Mouse (Mus musculus): ENCODE measurements around the gene Prss47. TPM values are rescaled to one million over a fixed set of nuclear protein-coding genes. Genes with fewer than 3 reads are reported as not detected.

Gene Prss47
- polyA plus RNA-seq (2014; fragmentation: Nextera tagmentation; extraction: Ambion mirVana), result not detected in 2 replicates

GRCm38 (mm10) chr13:65052660-65053059, at the start of gene Prss47:
TSS of gene Prss47 (minus strand) at chr13:65052760.
- no peaks in the 10 kb centered on the region for H3K9me3 ChIP-seq (ENCODE audit: control insufficient read depth, low read length)
- no peak within 1 kb of the TSS for H3K4me2 ChIP-seq (ENCODE audit: low read depth)
- H3K36me3 ChIP-seq (ENCODE audit: control insufficient read depth, insufficient read depth, low read length), result no peaks in the 10 kb centered on the region
- DNase-seq (ENCODE audit: low spot score) (no peak), ATAC-seq (ENCODE audit: insufficient read depth, low FRiP score, low TSS enrichment) (no peak)
- H3K4me3 ChIP-seq (ENCODE audit: low read depth, low read length), result no peak within 1 kb of the TSS
- no peak within 1 kb of the TSS for H3K9ac ChIP-seq (ENCODE audit: low read length)
- no peaks in the 10 kb centered on the region for H3K27me3 ChIP-seq (ENCODE audit: control insufficient read depth, insufficient read depth, low read length)
- H3K27ac ChIP-seq (ENCODE audit: low read depth, low read length), result no peak within 1 kb of the TSS
- H3K4me1 ChIP-seq (ENCODE audit: control insufficient read depth, insufficient read depth, low read length), result no peaks in the 10 kb centered on the region
- 90% methylated on average over 9 of the region's 9 CpGs for whole genome bisulfite sequencing

GRCm38 (mm10) chr13:65101232-65101631, 48.7 kb upstream of the Prss47 start:
- 96% methylated on average over 3 of the region's 3 CpGs for WGBS
- Histone ChIP-seq H3K27ac (ENCODE audit: low read depth, low read length) (no peak overlapping the region), H3K36me3 (ENCODE audit: control insufficient read depth, insufficient read depth, low read length) (no peaks in the 10 kb centered on the region), H3K9me3 (ENCODE audit: control insufficient read depth, low read length) (peaks cover 8% of the 10 kb centered on the region; the same call in 1 of the 2 replicates), H3K4me2 (ENCODE audit: low read depth) (no peak overlapping the region), H3K4me1 (ENCODE audit: control insufficient read depth, insufficient read depth, low read length) (no peaks in the 10 kb centered on the region), H3K9ac (ENCODE audit: low read length) (no peak overlapping the region), H3K4me3 (ENCODE audit: low read depth, low read length) (no peak overlapping the region), H3K27me3 (ENCODE audit: control insufficient read depth, insufficient read depth, low read length) (no peaks in the 10 kb centered on the region)
- DNase-seq (ENCODE audit: low spot score), result no peak
- ATAC-seq (ENCODE audit: insufficient read depth, low FRiP score, low TSS enrichment), result no peak

GRCm38 (mm10) chr13:65100678-65101077, 48.1 kb upstream of the Prss47 start:
- DNase-seq (ENCODE audit: low spot score) (no peak), ATAC-seq (ENCODE audit: insufficient read depth, low FRiP score, low TSS enrichment) (no peak)
- no peaks in the 10 kb centered on the region for H3K4me1 ChIP-seq (ENCODE audit: control insufficient read depth, insufficient read depth, low read length)
- H3K9ac ChIP-seq (ENCODE audit: low read length), result no peak overlapping the region
- no peak overlapping the region for H3K4me2 ChIP-seq (ENCODE audit: low read depth)
- H3K4me3 ChIP-seq (ENCODE audit: low read depth, low read length), result no peak overlapping the region
- no peak overlapping the region for H3K27ac ChIP-seq (ENCODE audit: low read depth, low read length)
- no peaks in the 10 kb centered on the region for H3K36me3 ChIP-seq (ENCODE audit: control insufficient read depth, insufficient read depth, low read length)
- WGBS, result 93% methylated on average over 9 of the region's 9 CpGs
- H3K27me3 ChIP-seq (ENCODE audit: control insufficient read depth, insufficient read depth, low read length), result no peaks in the 10 kb centered on the region
- peaks cover 8% of the 10 kb centered on the region; the same call in 1 of the 2 replicates for H3K9me3 ChIP-seq (ENCODE audit: control insufficient read depth, low read length)

- no peak overlapping the region for H3K4me3 ChIP-seq (ENCODE audit: low read depth, low read length)
- no peaks in the 10 kb centered on the region for H3K4me1 ChIP-seq (ENCODE audit: control insufficient read depth, insufficient read depth, low read length)
- no peak overlapping the region for H3K9ac ChIP-seq (ENCODE audit: low read length)
- no peaks in the 10 kb centered on the region for H3K27me3 ChIP-seq (ENCODE audit: control insufficient read depth, insufficient read depth, low read length)
- DNase-seq (ENCODE audit: low spot score) (no peak), ATAC-seq (ENCODE audit: insufficient read depth, low FRiP score, low TSS enrichment) (no peak)
- H3K27ac ChIP-seq (ENCODE audit: low read depth, low read length), result no peak overlapping the region
- peaks cover 8% of the 10 kb centered on the region; the same call in 1 of the 2 replicates for H3K9me3 ChIP-seq (ENCODE audit: control insufficient read depth, low read length)
- no peak overlapping the region for H3K4me2 ChIP-seq (ENCODE audit: low read depth)
- H3K36me3 ChIP-seq (ENCODE audit: control insufficient read depth, insufficient read depth, low read length), result no peaks in the 10 kb centered on the region
These were observed 44.5 kb upstream of the Prss47 start for GRCm38 (mm10) chr13:65097018-65097417.

- H3K27ac ChIP-seq (ENCODE audit: low read depth, low read length), result no peak overlapping the region
- DNase-seq (ENCODE audit: low spot score) (no peak), ATAC-seq (ENCODE audit: insufficient read depth, low FRiP score, low TSS enrichment) (no peak)
- no peaks in the 10 kb centered on the region for H3K36me3 ChIP-seq (ENCODE audit: control insufficient read depth, insufficient read depth, low read length)
- H3K4me1 ChIP-seq (ENCODE audit: control insufficient read depth, insufficient read depth, low read length), result no peaks in the 10 kb centered on the region
- no peaks in the 10 kb centered on the region for H3K27me3 ChIP-seq (ENCODE audit: control insufficient read depth, insufficient read depth, low read length)
- H3K4me2 ChIP-seq (ENCODE audit: low read depth), result no peak overlapping the region
- no peak overlapping the region for H3K9ac ChIP-seq (ENCODE audit: low read length)
- no peak overlapping the region for H3K4me3 ChIP-seq (ENCODE audit: low read depth, low read length)
- peaks cover 10% of the 10 kb centered on the region; the same call in 1 of the 2 replicates for H3K9me3 ChIP-seq (ENCODE audit: control insufficient read depth, low read length)
- WGBS, result 88% methylated on average over 4 of the region's 4 CpGs
These were observed 43.4 kb upstream of the Prss47 start for GRCm38 (mm10) chr13:65095923-65096322.

GRCm38 (mm10) chr13:65069969-65070368, 17.4 kb upstream of the Prss47 start:
- Histone ChIP-seq H3K4me2 (ENCODE audit: low read depth) (no peak overlapping the region), H3K36me3 (ENCODE audit: control insufficient read depth, insufficient read depth, low read length) (peaks cover 2% of the 10 kb centered on the region; the same call in 1 of the 2 replicates), H3K9ac (ENCODE audit: low read length) (no peak overlapping the region), H3K27me3 (ENCODE audit: control insufficient read depth, insufficient read depth, low read length) (no peaks in the 10 kb centered on the region), H3K4me3 (ENCODE audit: low read depth, low read length) (no peak overlapping the region), H3K9me3 (ENCODE audit: control insufficient read depth, low read length) (no peaks in the 10 kb centered on the region), H3K27ac (ENCODE audit: low read depth, low read length) (no peak overlapping the region), H3K4me1 (ENCODE audit: control insufficient read depth, insufficient read depth, low read length) (no peaks in the 10 kb centered on the region)
- no peak for DNase-seq (ENCODE audit: low spot score)
- WGBS, result 82% methylated on average over 2 of the region's 2 CpGs
- no peak for ATAC-seq (ENCODE audit: insufficient read depth, low FRiP score, low TSS enrichment)

- H3K27me3 ChIP-seq (ENCODE audit: control insufficient read depth, insufficient read depth, low read length), result no peaks in the 10 kb centered on the region
- DNase-seq (ENCODE audit: low spot score), result no peak
- ATAC-seq (ENCODE audit: insufficient read depth, low FRiP score, low TSS enrichment), result no peak
- H3K9ac ChIP-seq (ENCODE audit: low read length), result no peak overlapping the region
- no peaks in the 10 kb centered on the region for H3K36me3 ChIP-seq (ENCODE audit: control insufficient read depth, insufficient read depth, low read length)
- H3K4me3 ChIP-seq (ENCODE audit: low read depth, low read length), result no peak overlapping the region
- 63% methylated on average over 4 of the region's 4 CpGs for WGBS
- H3K4me2 ChIP-seq (ENCODE audit: low read depth), result no peak overlapping the region
- H3K27ac ChIP-seq (ENCODE audit: low read depth, low read length), result no peak overlapping the region
- no peaks in the 10 kb centered on the region for H3K9me3 ChIP-seq (ENCODE audit: control insufficient read depth, low read length)
- H3K4me1 ChIP-seq (ENCODE audit: control insufficient read depth, insufficient read depth, low read length), result no peaks in the 10 kb centered on the region
These were observed 17.5 kb downstream of the Prss47 start for GRCm38 (mm10) chr13:65035057-65035456.

GRCm38 (mm10) chr13:65032758-65033157, 19.8 kb downstream of the Prss47 start, which contains the start of gene Spata31d1c:
TSS of gene Spata31d1c (plus strand) at chr13:65033058.
- H3K9me3 ChIP-seq (ENCODE audit: control insufficient read depth, low read length), result no peaks in the 10 kb centered on the region
- H3K4me1 ChIP-seq (ENCODE audit: control insufficient read depth, insufficient read depth, low read length), result no peaks in the 10 kb centered on the region
- no peak within 1 kb of the TSS for H3K4me3 ChIP-seq (ENCODE audit: low read depth, low read length)
- no peaks in the 10 kb centered on the region for H3K36me3 ChIP-seq (ENCODE audit: control insufficient read depth, insufficient read depth, low read length)
- ATAC-seq (ENCODE audit: insufficient read depth, low FRiP score, low TSS enrichment) (no peak), DNase-seq (ENCODE audit: low spot score) (no peak)
- no peaks in the 10 kb centered on the region for H3K27me3 ChIP-seq (ENCODE audit: control insufficient read depth, insufficient read depth, low read length)
- H3K4me2 ChIP-seq (ENCODE audit: low read depth), result no peak within 1 kb of the TSS
- no peak within 1 kb of the TSS for H3K27ac ChIP-seq (ENCODE audit: low read depth, low read length)
- H3K9ac ChIP-seq (ENCODE audit: low read length), result no peak within 1 kb of the TSS

GRCm38 (mm10) chr13:65011052-65011738, 41.4 kb downstream of the Prss47 start:
- no peaks in the 10 kb centered on the region for H3K9me3 ChIP-seq (ENCODE audit: control insufficient read depth, low read length)
- H3K4me2 ChIP-seq (ENCODE audit: low read depth), result no peak overlapping the region
- no peak for ATAC-seq (ENCODE audit: insufficient read depth, low FRiP score, low TSS enrichment)
- H3K27ac ChIP-seq (ENCODE audit: low read depth, low read length), result no peak overlapping the region
- no peaks in the 10 kb centered on the region for H3K4me1 ChIP-seq (ENCODE audit: control insufficient read depth, insufficient read depth, low read length)
- no peak for DNase-seq (ENCODE audit: low spot score)
- no peak overlapping the region for H3K4me3 ChIP-seq (ENCODE audit: low read depth, low read length)
- 47% methylated on average over 4 of the region's 4 CpGs for WGBS
- H3K9ac ChIP-seq (ENCODE audit: low read length), result no peak overlapping the region
- no peaks in the 10 kb centered on the region for H3K36me3 ChIP-seq (ENCODE audit: control insufficient read depth, insufficient read depth, low read length)
- no peaks in the 10 kb centered on the region for H3K27me3 ChIP-seq (ENCODE audit: control insufficient read depth, insufficient read depth, low read length)
